Mouse (Mus musculus): Measurements from ENCODE around the gene Specc1l.
"Not testable (repeated sequence)": the region's sequence is repeated elsewhere in the genome, so short reads cannot be mapped to it uniquely, and the experiment has no call there.

Specc1l gene

GRCm38 (mm10) chr10:75252301-75253022, 40.6 kb downstream of the Specc1l start:
- ChIA-PET CTCF (interaction anchor here in 1 of 4 experiments (0.7 kb wide), 1 partner anchor 323 kb away, joined by 3 read pairs; no protein-coding TSS in a partner anchor), POLR2A (interaction anchor here in 2 of 4 experiments (0.6 to 1.5 kb wide), 4 partner anchors 13 to 64 kb away, joined by 3 to 4 read pairs (median 4); partner anchors contain the start of genes Adora2a (in 1 of the 2) and Specc1l (in 1 of the 2))

DNA sequence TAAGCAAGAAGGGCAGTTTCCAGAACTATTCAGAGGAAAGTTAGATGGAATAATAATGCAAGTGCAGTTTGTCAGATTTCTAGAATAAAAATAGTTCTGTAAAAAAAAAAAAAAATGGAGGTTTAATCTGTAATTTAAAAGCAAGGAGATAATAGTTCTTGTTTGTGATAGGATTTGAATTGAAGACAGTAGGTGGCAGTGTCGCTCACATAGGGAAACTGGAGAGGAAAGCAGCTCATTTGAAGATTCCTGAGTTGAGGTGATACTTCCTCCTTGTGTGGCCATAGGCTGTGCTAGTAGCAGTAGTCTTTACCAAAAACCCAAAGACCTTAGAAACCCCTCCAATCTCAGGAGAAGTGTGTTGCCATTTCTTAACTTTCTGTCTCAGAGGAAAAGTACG, 43.2 kb downstream of the Specc1l start:
- ChIA-PET POLR2A (interaction anchor here in 1 of 4 experiments (1.1 kb wide), 1 partner anchor 16 kb away, joined by 3 read pairs; no protein-coding TSS in a partner anchor), CTCF (interaction anchor here (0.5 to 1.4 kb wide), 19 partner anchors 31 to 1528 kb away, joined by 3 to 10 read pairs (median 4); partner anchors contain the start of genes Adora2a (in 1 of the 4) and Gnaz (in 1 of the 4))

- ChIA-PET CTCF (no interaction called here), POLR2A (no interaction called here)
These were observed 45.5 kb downstream of the Specc1l start for GRCm38 (mm10) chr10:75257401-75257800.

- ChIA-PET CTCF (interaction anchor here in 1 of 4 experiments (0.7 kb wide), 1 partner anchor 225 kb away, joined by 3 read pairs; no protein-coding TSS in a partner anchor), POLR2A (interaction anchor here in 1 of 4 experiments (0.5 kb wide), 1 partner anchor 293 kb away, joined by 3 read pairs; no protein-coding TSS in a partner anchor)
These were observed 46.4 kb downstream of the Specc1l start for GRCm38 (mm10) chr10:75258241-75258640.

DNA sequence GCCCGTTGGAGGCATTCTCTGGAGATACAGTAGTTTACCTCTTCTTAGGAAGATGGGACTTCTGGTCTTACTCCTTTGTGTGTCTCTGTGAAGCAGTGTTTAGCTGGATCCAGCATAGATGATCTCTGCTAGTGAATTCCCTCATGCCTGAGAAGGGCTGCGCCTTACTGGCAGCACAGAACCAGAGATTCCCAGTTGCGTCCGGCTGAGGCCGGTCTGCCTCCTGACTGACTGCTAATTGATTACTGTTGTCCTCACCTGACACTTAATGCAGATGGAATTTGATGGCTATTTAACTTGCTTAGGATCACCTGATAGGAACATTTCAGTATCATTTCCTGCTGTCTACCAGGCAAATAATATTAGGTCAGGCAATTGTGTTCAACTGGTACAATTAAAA, 49.4 kb downstream of the Specc1l start:
- CTCF ChIA-PET, result interaction anchor here in 1 of 4 experiments (1.5 kb wide), 1 partner anchor 183 kb away, joined by 3 read pairs; no protein-coding TSS in a partner anchor
- POLR2A ChIA-PET, result interaction anchor here in 2 of 4 experiments (0.6 to 1.2 kb wide), 6 partner anchors 10 to 676 kb away, joined by 3 to 7 read pairs (median 3); no protein-coding TSS in a partner anchor

GRCm38 (mm10) chr10:75264993-75265555, 53.2 kb downstream of the Specc1l start:
- ChIA-PET POLR2A (interaction anchor here in 1 of 4 experiments (1.2 kb wide), 1 partner anchor 43 kb away, joined by 4 read pairs; no protein-coding TSS in a partner anchor), CTCF (no interaction called here)

DNA sequence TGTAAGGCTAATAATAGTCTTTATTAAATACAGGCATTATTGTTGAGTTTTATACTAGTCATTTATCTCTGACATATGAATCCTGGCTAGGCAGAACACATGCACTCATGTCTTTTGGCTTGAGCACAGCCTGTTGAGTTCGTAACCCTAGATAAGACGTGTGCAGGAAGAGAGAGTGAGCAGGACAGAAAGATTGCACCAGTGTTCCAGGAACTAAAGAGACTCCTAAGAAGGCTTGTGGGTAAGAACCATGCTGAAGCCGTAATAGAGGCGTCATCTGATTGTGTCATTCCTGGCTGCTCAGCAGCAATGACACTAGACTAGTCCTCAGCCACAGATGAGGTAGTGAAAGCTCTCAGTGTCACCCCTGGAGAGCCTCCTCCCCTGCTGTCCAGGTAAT, 61.1 kb downstream of the Specc1l start:
- ChIA-PET CTCF (no interaction called here), POLR2A (no interaction called here)

GRCm38 (mm10) chr10:75276427-75277013, 64.6 kb downstream of the Specc1l start:
- CTCF ChIA-PET, result interaction anchor here in 1 of 4 experiments (0.6 kb wide), 1 partner anchor 16 kb away, joined by 5 read pairs; no protein-coding TSS in a partner anchor
- POLR2A ChIA-PET, result no interaction called here

DNA sequence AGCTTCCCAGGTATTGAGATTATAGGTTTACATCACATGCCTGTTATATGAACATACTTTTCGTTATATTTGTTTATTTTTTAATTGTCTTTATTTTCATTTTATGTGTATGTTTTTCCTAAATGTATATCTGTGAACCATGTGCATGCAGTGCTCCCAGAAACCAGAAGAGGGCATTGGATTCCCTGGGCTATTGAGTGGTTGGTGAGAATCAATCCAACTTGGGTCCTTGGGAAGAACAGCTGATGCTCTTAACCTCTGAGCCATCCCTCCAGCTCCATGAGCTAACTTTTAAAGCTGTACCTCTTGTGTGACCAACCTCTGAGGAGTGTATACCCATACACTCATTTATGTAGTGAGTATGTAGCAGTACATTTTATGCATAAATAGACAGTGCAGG, 65.6 kb downstream of the Specc1l start:
- POLR2A ChIA-PET, result interaction anchor here in 1 of 4 experiments (1.3 kb wide), 1 partner anchor 10 kb away, joined by 3 read pairs; no protein-coding TSS in a partner anchor
- CTCF ChIA-PET, result interaction anchor here (0.6 to 1.3 kb wide), 6 partner anchors 17 to 655 kb away, joined by 3 to 5 read pairs (median 4); partner anchors contain the start of gene Chchd10 (in 1 of the 4)

DNA sequence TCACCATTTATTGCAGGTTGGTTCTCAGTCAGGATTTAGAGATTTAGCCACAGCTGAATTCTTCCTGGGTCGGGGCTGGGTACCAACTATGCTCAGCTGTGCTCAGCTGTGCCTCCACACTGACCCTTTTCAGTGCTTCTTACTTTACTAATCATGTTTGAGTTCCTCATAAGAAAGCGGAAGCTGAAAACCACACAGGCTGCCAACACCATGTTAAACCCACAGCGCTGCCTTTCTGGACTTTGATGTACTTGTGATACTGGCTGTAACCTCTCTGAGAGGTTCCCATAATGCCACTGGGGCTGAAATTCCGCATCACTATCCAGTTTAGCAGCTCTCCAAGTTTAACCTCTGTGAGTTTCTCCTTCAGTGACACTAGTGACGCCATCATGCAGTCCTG, 70.8 kb downstream of the Specc1l start:
- POLR2A ChIA-PET, result no interaction called here
- CTCF ChIA-PET, result interaction anchor here in 2 of 4 experiments (0.5 to 0.7 kb wide), 2 partner anchors 295 to 353 kb away, joined by 3 to 9 read pairs; no protein-coding TSS in a partner anchor

DNA sequence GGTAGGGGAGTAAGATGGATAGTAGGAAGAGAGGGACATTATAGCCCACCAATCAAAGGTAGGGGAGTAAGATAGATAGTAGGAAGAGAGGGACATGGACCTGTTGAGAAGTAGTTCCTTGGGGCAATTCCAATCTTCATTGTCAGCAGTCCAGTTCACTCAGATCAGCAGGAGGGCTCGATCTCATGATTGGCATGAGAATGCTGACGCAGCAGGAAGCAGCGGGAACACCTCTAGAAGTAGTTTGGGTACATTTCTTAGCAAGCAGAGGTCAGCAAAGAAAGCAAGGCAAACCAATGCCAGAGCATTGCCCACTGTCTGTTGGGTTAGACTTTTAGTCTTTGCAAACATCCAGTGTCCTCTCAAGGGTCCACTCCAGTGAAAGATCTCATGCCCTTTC, 71.9 kb downstream of the Specc1l start:
- CTCF ChIA-PET, result no interaction called here
- POLR2A ChIA-PET, result no interaction called here

GRCm38 (mm10) chr10:75288579-75288978, 76.7 kb downstream of the Specc1l start:
- CTCF ChIA-PET, result no interaction called here
- POLR2A ChIA-PET, result interaction anchor here in 1 of 4 experiments (3.0 kb wide), 1 partner anchor 15 kb away, joined by 12 read pairs; no protein-coding TSS in a partner anchor

DNA sequence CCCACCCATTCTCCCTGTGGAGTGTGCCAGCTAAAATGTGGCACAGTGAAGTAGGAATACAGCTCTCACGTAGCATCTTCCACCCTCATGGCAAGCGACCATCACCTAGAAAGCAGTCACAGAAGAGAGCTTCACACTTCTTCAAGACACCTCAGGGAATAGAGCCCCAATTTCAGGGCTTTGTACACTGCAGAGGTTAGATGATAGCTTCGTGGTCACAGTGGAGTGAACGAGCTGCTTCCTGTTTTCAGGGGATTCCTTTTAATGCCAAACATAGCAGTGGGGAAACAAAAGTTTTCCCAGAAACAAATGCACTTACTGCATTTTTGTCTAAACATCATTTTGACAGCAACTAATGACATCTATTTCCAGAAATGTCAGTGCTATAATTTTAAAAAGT, 77.5 kb downstream of the Specc1l start:
- POLR2A ChIA-PET, result interaction anchor here in 1 of 4 experiments (0.6 to 3.0 kb wide), 2 partner anchors 14 to 50 kb away, joined by 4 to 12 read pairs; no protein-coding TSS in a partner anchor
- CTCF ChIA-PET, result interaction anchor here in 1 of 4 experiments (1.2 kb wide), 1 partner anchor 150 kb away, joined by 4 read pairs; no protein-coding TSS in a partner anchor

- ChIA-PET POLR2A (interaction anchor here in 2 of 4 experiments (0.6 to 3.0 kb wide), 3 partner anchors 13 to 33 kb away, joined by 3 to 12 read pairs (median 4); no protein-coding TSS in a partner anchor), CTCF (no interaction called here)
These were observed 78.8 kb downstream of the Specc1l start for GRCm38 (mm10) chr10:75290650-75291049.

GRCm38 (mm10) chr10:75291338-75291737, 79.5 kb downstream of the Specc1l start:
- ChIA-PET POLR2A (interaction anchor here in 2 of 4 experiments (0.6 to 3.0 kb wide), 3 partner anchors 12 to 32 kb away, joined by 3 to 12 read pairs (median 4); no protein-coding TSS in a partner anchor), CTCF (no interaction called here)

DNA sequence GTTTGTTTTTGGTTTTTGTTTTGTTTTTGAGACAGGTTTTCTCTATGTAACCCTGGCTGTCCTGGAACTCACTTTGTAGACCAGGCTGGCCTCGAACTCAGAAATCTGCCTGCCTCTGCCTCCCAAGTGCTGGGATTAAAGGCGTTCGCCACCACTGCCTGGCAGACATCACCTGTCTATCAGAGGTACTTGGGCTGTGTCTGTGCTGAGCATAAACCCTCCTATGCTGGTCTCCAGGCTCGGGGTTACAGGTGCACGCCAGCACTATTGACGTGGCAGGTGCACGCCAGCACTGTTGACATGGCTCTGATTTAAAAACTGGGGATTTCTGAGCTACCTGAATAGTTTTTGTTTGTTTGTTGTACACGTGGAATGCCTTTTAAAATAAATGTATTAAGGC, 80.3 kb downstream of the Specc1l start:
- POLR2A ChIA-PET, result interaction anchor here in 1 of 4 experiments (0.6 kb wide), 1 partner anchor 20 kb away, joined by 6 read pairs; no protein-coding TSS in a partner anchor
- CTCF ChIA-PET, result not testable (repeated sequence)

DNA sequence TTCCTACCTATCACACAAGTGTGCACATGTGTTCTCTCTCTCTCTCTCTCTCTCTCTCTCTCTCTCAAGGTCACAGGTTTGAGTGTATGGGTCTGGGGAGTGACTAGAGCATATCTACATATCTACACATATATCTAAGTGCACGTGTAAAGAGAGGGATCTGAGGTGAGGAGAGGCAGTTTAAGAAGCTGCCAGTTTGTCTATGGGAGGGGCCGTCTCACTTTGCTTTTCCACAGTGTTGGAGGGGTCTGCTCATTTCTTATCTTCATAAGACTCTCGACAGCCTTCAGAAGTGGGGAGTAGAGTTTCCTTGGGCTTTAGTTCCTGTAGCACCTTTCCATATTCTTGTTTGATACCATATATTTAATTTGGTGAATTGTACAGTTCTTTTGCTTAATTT, 81.4 kb downstream of the Specc1l start:
- POLR2A ChIA-PET, result interaction anchor here in 2 of 4 experiments (0.5 to 1.0 kb wide), 2 partner anchors 11 to 65 kb away, joined by 3 read pairs; no protein-coding TSS in a partner anchor
- CTCF ChIA-PET, result no interaction called here

DNA sequence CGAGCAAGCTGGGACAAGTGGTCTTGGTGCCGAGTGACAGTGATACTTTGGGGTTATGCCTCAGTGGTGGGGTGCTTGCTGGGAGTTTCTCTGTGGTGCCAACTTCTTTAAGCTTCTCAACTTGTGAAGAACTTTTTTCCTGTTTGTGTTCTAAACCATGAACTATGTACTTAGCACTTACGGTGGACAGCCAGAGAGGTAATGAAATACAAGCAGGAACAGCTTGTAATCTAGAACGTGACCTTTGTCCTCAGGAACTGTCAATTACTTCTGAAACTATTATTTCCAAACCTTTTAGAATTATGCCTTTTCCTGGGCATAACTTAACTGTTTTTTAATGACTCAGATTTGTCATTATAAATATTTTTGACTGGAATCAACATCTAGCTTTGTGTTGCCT, 82.5 kb downstream of the Specc1l start:
- CTCF ChIA-PET, result interaction anchor here in 2 of 4 experiments (1.6 to 1.9 kb wide), 2 partner anchors 10 to 16 kb away, joined by 4 to 7 read pairs; no protein-coding TSS in a partner anchor
- POLR2A ChIA-PET, result interaction anchor here in 1 of 4 experiments (0.9 to 1.3 kb wide), 2 partner anchors 10 to 20 kb away, joined by 3 read pairs; no protein-coding TSS in a partner anchor
